Mouse (Mus musculus): ENCODE results near the gene Mill1. TPM values are rescaled to one million over a fixed set of nuclear protein-coding genes. Genes with fewer than 3 reads are reported as not detected.

Mill1 gene
- not detected for polyA plus RNA-seq (2017; shearing (Covaris generic))

GRCm38 (mm10) chr7:18245047-18245446 is at the start of gene Mill1:
Gene Mill1 (plus strand): TSS chr7:18245347.

Other genes starting within 250 kb of the Mill1 start
- gene Ceacam13, start 235.5 kb upstream of the Mill1 start, polyA plus RNA-seq (2017; shearing (Covaris generic)), result not detected
- not detected for gene Ceacam12, start 179.4 kb upstream of the Mill1 start, polyA plus RNA-seq (2017; shearing (Covaris generic))
- gene Igfl3, start 68.9 kb upstream of the Mill1 start, polyA plus RNA-seq (2017; shearing (Covaris generic)), result not detected
- gene Psg18, start 109.7 kb downstream of the Mill1 start, polyA plus RNA-seq (2017; shearing (Covaris generic)), result not detected
- under 1 TPM in 1 of 2 experiments, not detected in 1; 0.09 TPM for gene Psg28, start 186.7 kb downstream of the Mill1 start, polyA plus RNA-seq (2017; shearing (Covaris generic))
- under 1 TPM in 1 of 2 experiments, not detected in 1; 0.11 TPM for gene Psg26, start 238.8 kb downstream of the Mill1 start, polyA plus RNA-seq (2017; shearing (Covaris generic))